Mouse (Mus musculus) hindbrain, embryonic 16.5 days (tissue): Measurements from ENCODE around the gene Mob3b. TPM values are rescaled to one million over a fixed set of nuclear protein-coding genes. Genes with fewer than 3 reads are reported as not detected.

Experiments
- ATAC-seq: fragments of 200-750 bp; cut with Nextera tagmentation; 2 replicates; pipeline ENCODE4 v1.8.0; 2017; ENCODE audit warnings: moderate TSS enrichment, moderate library complexity
- H3K27ac ChIP-seq: fragments of 300-500 bp; sonication (generic); 2 replicates; pipeline ENCODE4 v1.5.1; 2014; ENCODE audit warnings: low read depth, mild to moderate bottlenecking, control low read depth, low read length, moderate library complexity
- H3K27me3 ChIP-seq: fragments of 300-500 bp; sonication (generic); replicated peaks from 2 replicates; pipeline ENCODE4 v1.6.1; 2014; ENCODE audit warnings: low read length; ENCODE audit not compliant: control insufficient read depth, insufficient read depth
- H3K36me3 ChIP-seq: fragments of 300-500 bp; sonication (generic); 2 replicates; pipeline ENCODE4 v1.6.1; 2014; ENCODE audit warnings: mild to moderate bottlenecking, low read length, moderate library complexity, mixed read lengths; ENCODE audit not compliant: control insufficient read depth, insufficient read depth
- H3K4me1 ChIP-seq: fragments of 300-500 bp; sonication (generic); 2 replicates; pipeline ENCODE4 v1.6.1; 2014; ENCODE audit warnings: low read depth, low read length; ENCODE audit not compliant: control insufficient read depth, insufficient read depth
- H3K4me2 ChIP-seq: fragments of 300-500 bp; sonication (generic); 2 replicates; pipeline ENCODE4 v1.6.1; 2014; ENCODE audit warnings: mild to moderate bottlenecking, low read length, control low read depth, moderate library complexity
- H3K4me3 ChIP-seq: fragments of 300-500 bp; sonication (generic); 2 replicates; pipeline ENCODE4 v1.5.1; 2014; ENCODE audit warnings: mild to moderate bottlenecking, low read length, control low read depth, moderate library complexity
- H3K9ac ChIP-seq: fragments of 300-500 bp; sonication (generic); 2 replicates; pipeline ENCODE4 v1.6.1; 2014; ENCODE audit warnings: low read depth, mild to moderate bottlenecking, control low read depth, low read length, moderate library complexity
- H3K9me3 ChIP-seq: fragments of 300-500 bp; sonication (generic); 2 replicates; pipeline ENCODE4 v1.6.1; 2014; ENCODE audit warnings: mild to moderate bottlenecking, low read length, moderate library complexity; ENCODE audit not compliant: control insufficient read depth
- WGBS: fragments of 180-500 bp; shearing (Covaris S2); extraction: QIAGEN DNeasy Blood & Tissue Kit; methylation state at CpG from one replicate; pipeline ENCODE4 v1.1.7; 2014; 5-methylcytosine and 5-hydroxymethylcytosine counted together
- polyA plus RNA-seq: library from polyadenylated mRNA; unstranded; fragments of >200 nt; fragmentation: Nextera tagmentation; extraction: Ambion mirVana; gene quantifications from 2 replicates; pipeline ENCODE4 v1.2.1, GENCODE M21; 2015

Mob3b gene
- polyA plus RNA-seq, 1 experiment from 2014 or later = 3.9 TPM

- 22% methylated on average over 20 of the region's 20 CpGs for WGBS
- 0 out of 2 replicates have a peak overlapping the region, but pooled peaks have one; percentile 57 for H3K9ac ChIP-seq
- H3K4me1 ChIP-seq = peaks cover 11% of the 10 kb centered on the region
- H3K36me3 ChIP-seq = no peaks in the 10 kb centered on the region
- ATAC-seq = no peak
- H3K4me2 ChIP-seq = peak overlapping the region; percentile 95
- H3K27ac ChIP-seq = no peak overlapping the region
- H3K4me3 ChIP-seq = peak overlapping the region; percentile 53
- no peaks in the 10 kb centered on the region for H3K9me3 ChIP-seq
- H3K27me3 ChIP-seq = no peaks in the 10 kb centered on the region
These were observed 2.0 kb downstream of the Mob3b start for GRCm38 (mm10) chr4:35155132-35155922.

- peaks cover 11% of the 10 kb centered on the region for H3K4me1 ChIP-seq
- H3K27ac ChIP-seq = no peak overlapping the region
- H3K9ac ChIP-seq = no peak overlapping the region
- no peak overlapping the region for H3K4me2 ChIP-seq
- no peak overlapping the region for H3K4me3 ChIP-seq
- no peaks in the 10 kb centered on the region for H3K36me3 ChIP-seq
- ATAC-seq = no peak
- no peaks in the 10 kb centered on the region for H3K27me3 ChIP-seq
- no peaks in the 10 kb centered on the region for H3K9me3 ChIP-seq
- WGBS = 27% methylated on average over 3 of the region's 3 CpGs
These were observed 3.2 kb downstream of the Mob3b start for GRCm38 (mm10) chr4:35154051-35154450.

DNA sequence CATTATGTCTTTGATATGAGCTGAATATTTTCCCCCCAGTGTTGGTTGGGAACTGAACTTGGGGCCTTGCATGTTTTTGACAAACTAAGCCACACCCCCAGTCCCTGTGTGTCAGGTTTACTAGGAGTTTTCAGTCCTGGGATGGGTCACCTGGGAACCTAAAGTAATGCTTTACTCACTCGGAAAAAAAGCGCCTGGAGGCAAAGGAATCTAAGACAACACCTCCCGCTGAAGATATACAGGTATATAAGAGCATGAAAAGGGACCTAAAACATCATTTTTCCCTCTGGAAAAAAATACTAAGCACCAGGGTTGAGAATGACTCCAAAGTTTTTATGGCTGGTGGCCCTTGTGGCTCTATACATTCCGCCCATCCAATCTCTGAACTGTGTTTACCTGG lies 5.5 kb downstream of the Mob3b start, which contains the start of gene Ifnk:
Ifnk (plus strand) TSS at position 301 of the 400 bp plus-strand sequence.
- no peaks in the 10 kb centered on the region for H3K9me3 ChIP-seq

GRCm38 (mm10) chr4:35150706-35151105 lies 6.6 kb downstream of the Mob3b start:
- H3K27me3 ChIP-seq = no peaks in the 10 kb centered on the region
- H3K4me2 ChIP-seq = no peak overlapping the region
- ATAC-seq = no peak
- H3K9me3 ChIP-seq = no peaks in the 10 kb centered on the region
- no peaks in the 10 kb centered on the region for H3K36me3 ChIP-seq
- no peak overlapping the region for H3K9ac ChIP-seq
- WGBS = 84% methylated on average over 3 of the region's 3 CpGs
- H3K4me1 ChIP-seq = no peaks in the 10 kb centered on the region
- H3K4me3 ChIP-seq = no peak overlapping the region
- no peak overlapping the region for H3K27ac ChIP-seq

More for the DNA sequence above, 5.5 kb downstream of the Mob3b start, which contains the start of gene Ifnk:
- ATAC-seq = no peak
- Histone ChIP-seq H3K27me3 (no peaks in the 10 kb centered on the region), H3K4me1 (peaks cover 10% of the 10 kb centered on the region), H3K27ac (no peak within 1 kb of the TSS), H3K9ac (no peak within 1 kb of the TSS), H3K4me2 (no peak within 1 kb of the TSS), H3K4me3 (no peak within 1 kb of the TSS), H3K36me3 (no peaks in the 10 kb centered on the region)
- 86% methylated on average over 4 of the region's 4 CpGs for WGBS

DNA sequence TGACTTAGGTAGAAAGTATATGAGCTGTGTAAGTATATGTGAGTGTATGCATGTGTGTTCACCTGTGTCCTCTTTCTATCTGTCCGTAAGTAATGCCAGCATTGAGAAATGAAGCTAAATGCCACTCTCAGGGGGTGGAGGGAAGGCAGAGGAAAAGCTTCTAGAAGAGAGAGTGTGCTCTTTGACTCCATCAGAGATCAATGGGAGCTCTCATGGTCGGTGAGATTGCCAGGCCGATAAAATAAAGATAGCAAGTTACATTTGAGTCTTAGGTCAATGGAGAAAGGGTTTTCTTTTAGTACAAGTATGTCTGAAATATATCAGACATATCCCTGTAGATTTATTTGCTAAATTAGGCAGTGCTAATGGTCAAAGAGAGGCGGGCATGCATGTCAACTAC lies 9.0 kb downstream of the Mob3b start:
- no peaks in the 10 kb centered on the region for H3K9me3 ChIP-seq
- 87% methylated on average over 4 of the region's 4 CpGs for WGBS
- no peak overlapping the region for H3K27ac ChIP-seq
- H3K9ac ChIP-seq = no peak overlapping the region
- no peaks in the 10 kb centered on the region for H3K36me3 ChIP-seq
- no peak overlapping the region for H3K4me2 ChIP-seq
- no peaks in the 10 kb centered on the region for H3K4me1 ChIP-seq
- H3K4me3 ChIP-seq = no peak overlapping the region
- ATAC-seq = no peak
- no peaks in the 10 kb centered on the region for H3K27me3 ChIP-seq

DNA sequence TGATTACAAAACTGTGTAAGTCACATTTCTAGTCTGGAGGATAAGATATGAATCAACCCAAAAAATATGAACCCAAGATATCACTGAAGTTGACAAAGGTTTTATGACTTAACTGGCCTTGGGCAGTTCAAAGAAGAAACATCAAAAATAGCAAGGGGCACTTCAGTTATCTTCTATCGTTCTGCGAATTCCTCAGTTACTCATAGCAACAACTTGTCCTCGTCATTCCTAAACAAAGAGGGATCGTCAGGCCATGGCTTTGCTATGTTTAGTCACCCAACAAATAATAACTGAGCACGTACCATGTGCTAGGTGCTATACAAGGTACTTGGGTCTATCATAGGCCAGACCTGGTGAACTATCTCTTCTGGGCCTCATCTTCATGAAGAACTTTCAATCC lies 10.7 kb downstream of the Mob3b start:
- no peak overlapping the region for H3K27ac ChIP-seq
- H3K36me3 ChIP-seq = no peaks in the 10 kb centered on the region
- no peaks in the 10 kb centered on the region for H3K4me1 ChIP-seq
- no peak for ATAC-seq
- H3K4me3 ChIP-seq = no peak overlapping the region
- H3K4me2 ChIP-seq = no peak overlapping the region
- H3K9me3 ChIP-seq = no peaks in the 10 kb centered on the region
- H3K9ac ChIP-seq = no peak overlapping the region
- H3K27me3 ChIP-seq = no peaks in the 10 kb centered on the region
- 92% methylated on average over 5 of the region's 5 CpGs for WGBS

DNA sequence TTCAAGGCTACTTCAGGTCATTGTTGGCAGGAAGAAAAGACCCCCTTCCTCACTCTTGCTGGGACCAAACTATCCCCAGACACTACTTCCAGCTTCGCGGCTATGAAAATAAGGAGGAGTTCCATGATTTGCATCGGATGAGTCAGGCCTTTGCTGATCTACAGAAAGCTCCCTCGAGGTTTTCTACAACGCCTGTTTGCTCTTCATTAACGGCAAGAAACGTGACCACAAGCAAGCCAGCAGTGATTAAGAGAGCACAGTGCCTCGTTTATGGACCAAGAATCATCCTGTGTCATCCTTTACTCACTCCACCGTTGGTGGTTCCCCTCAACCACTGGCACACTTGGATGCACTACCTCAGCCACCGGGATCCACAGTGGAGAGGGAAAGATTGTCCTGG lies 11.6 kb downstream of the Mob3b start:
- Histone ChIP-seq H3K4me3 (no peak overlapping the region), H3K4me1 (no peaks in the 10 kb centered on the region), H3K27ac (no peak overlapping the region), H3K27me3 (no peaks in the 10 kb centered on the region), H3K4me2 (no peak overlapping the region), H3K36me3 (no peaks in the 10 kb centered on the region), H3K9me3 (no peaks in the 10 kb centered on the region), H3K9ac (no peak overlapping the region)
- WGBS = 81% methylated on average over 10 of the region's 10 CpGs
- no peak for ATAC-seq

GRCm38 (mm10) chr4:35143472-35144102 lies 13.7 kb downstream of the Mob3b start:
- no peak for ATAC-seq
- 81% methylated on average over 12 of the region's 12 CpGs for WGBS

DNA sequence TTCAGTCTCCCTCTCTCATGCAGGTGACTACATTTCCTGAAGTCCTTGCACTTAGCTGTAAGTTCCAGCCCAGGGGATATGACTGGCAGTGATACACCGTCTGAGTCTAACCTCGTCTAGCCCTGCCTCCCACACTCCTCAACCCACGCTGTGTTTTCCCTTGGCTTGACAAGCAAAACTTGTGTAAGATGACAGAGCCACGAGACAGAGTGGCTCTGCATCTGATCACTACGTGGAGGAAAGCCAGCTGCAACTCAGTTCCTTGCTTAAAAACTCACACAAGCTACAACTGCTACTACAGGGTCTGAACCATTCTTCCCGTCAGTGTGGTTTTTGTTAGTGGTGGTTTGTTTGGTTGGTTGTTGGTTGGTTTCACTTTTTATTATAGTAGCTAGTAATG lies 17.0 kb downstream of the Mob3b start:
- no peaks in the 10 kb centered on the region for H3K4me1 ChIP-seq
- 85% methylated on average over 6 of the region's 6 CpGs for WGBS
- H3K36me3 ChIP-seq = no peaks in the 10 kb centered on the region
- no peak overlapping the region for H3K9ac ChIP-seq
- H3K27me3 ChIP-seq = no peaks in the 10 kb centered on the region
- no peak for ATAC-seq
- no peak overlapping the region for H3K27ac ChIP-seq
- H3K4me3 ChIP-seq = no peak overlapping the region
- H3K4me2 ChIP-seq = no peak overlapping the region
- no peaks in the 10 kb centered on the region for H3K9me3 ChIP-seq

More at GRCm38 (mm10) chr4:35143472-35144102, 13.7 kb downstream of the Mob3b start:
- no peak overlapping the region for H3K4me2 ChIP-seq
- H3K4me1 ChIP-seq = no peaks in the 10 kb centered on the region
- H3K27me3 ChIP-seq = no peaks in the 10 kb centered on the region
- H3K36me3 ChIP-seq = no peaks in the 10 kb centered on the region
- H3K9me3 ChIP-seq = no peaks in the 10 kb centered on the region
- H3K4me3 ChIP-seq = no peak overlapping the region
- no peak overlapping the region for H3K27ac ChIP-seq
- no peak overlapping the region for H3K9ac ChIP-seq
